Mouse (Mus musculus) heart, embryonic 14.5 days (tissue): Measurements from ENCODE around the gene Nol4l. TPM values are rescaled to one million over a fixed set of nuclear protein-coding genes. Genes with fewer than 3 reads are reported as not detected.
A peak's percentile ranks its signal among the peaks of the same experiment; 100 is the strongest.

Experiments used
- ATAC-seq: fragments of 200-750 bp; cut with Nextera tagmentation; 2 replicates; pipeline ENCODE4 v1.8.0; 2017; ENCODE audit warnings: low read depth, moderate TSS enrichment; ENCODE audit not compliant: insufficient number of reproducible peaks, insufficient read depth, low FRiP score
- H3K27ac ChIP-seq, 2 experiments: fragments of 200-500 bp in 1 of 2; fragments of 300-500 bp in 1 of 2; sonication (generic) in 1 of 2; replicated peaks in 1 of 2; 2 replicates each; pipeline ENCODE4 v1.5.1; 2012 to 2014; ENCODE audit warnings: low read depth in 2 of 2, low read length in 2 of 2, control low read depth in 1 of 2, mild to moderate bottlenecking in 1 of 2, mixed read lengths in 1 of 2; ENCODE audit not compliant: control insufficient read depth in 1 of 2, insufficient read depth in 1 of 2
- H3K27me3 ChIP-seq: fragments of 300-500 bp; sonication (generic); 2 replicates; pipeline ENCODE4 v1.6.1; 2014; ENCODE audit warnings: mild to moderate bottlenecking, low read length, control low read depth; ENCODE audit not compliant: control insufficient read depth, insufficient read depth
- H3K36me3 ChIP-seq: fragments of 300-500 bp; sonication (generic); 2 replicates; pipeline ENCODE4 v1.6.1; 2014; ENCODE audit warnings: mild to moderate bottlenecking, control low read depth, low read length, mixed read lengths; ENCODE audit not compliant: control insufficient read depth, insufficient read depth
- H3K4me1 ChIP-seq, 2 experiments: fragments of 200-500 bp in 1 of 2; fragments of 300-500 bp in 1 of 2; sonication (generic) in 1 of 2; 2 replicates each; pipeline ENCODE4 v1.6.1; 2012 to 2014; ENCODE audit warnings: low read length in 2 of 2, control low read depth in 1 of 2, mixed read lengths in 1 of 2; ENCODE audit not compliant: control insufficient read depth in 2 of 2, insufficient read depth in 2 of 2
- H3K4me2 ChIP-seq: fragments of 300-500 bp; sonication (generic); 2 replicates; pipeline ENCODE4 v1.6.1; 2014; ENCODE audit warnings: mild to moderate bottlenecking, low read length
- H3K4me3 ChIP-seq, 2 experiments: fragments of 200-500 bp in 1 of 2; fragments of 300-500 bp in 1 of 2; sonication (generic) in 1 of 2; 2 replicates each; pipeline ENCODE4 v1.5.1; 2012 to 2014; ENCODE audit warnings: low read length in 2 of 2, mild to moderate bottlenecking in 2 of 2, control low read depth in 1 of 2, low read depth in 1 of 2, moderate library complexity in 1 of 2; ENCODE audit not compliant: control insufficient read depth in 1 of 2, insufficient read depth in 1 of 2
- H3K9ac ChIP-seq: fragments of 300-500 bp; sonication (generic); 2 replicates; pipeline ENCODE4 v1.6.1; 2014; ENCODE audit warnings: mild to moderate bottlenecking, low read length
- H3K9me3 ChIP-seq: fragments of 300-500 bp; sonication (generic); 2 replicates; pipeline ENCODE4 v1.6.1; 2016; ENCODE audit warnings: low read length, control low read depth; ENCODE audit not compliant: control insufficient read depth
- WGBS: fragments of 180-500 bp; shearing (Covaris S2); extraction: QIAGEN DNeasy Blood & Tissue Kit; methylation state at CpG from one replicate; pipeline ENCODE4 v1.1.7; 2014; 5-methylcytosine and 5-hydroxymethylcytosine counted together
- polyA plus RNA-seq: library from polyadenylated mRNA; unstranded; fragments of >200 nt; fragmentation: Nextera tagmentation; extraction: Ambion mirVana; gene quantifications from 2 replicates; pipeline ENCODE4 v1.2.1, GENCODE M21; 2014

The Nol4l gene
- polyA plus RNA-seq, 1 experiment from 2014 or later = 12.6 TPM

DNA sequence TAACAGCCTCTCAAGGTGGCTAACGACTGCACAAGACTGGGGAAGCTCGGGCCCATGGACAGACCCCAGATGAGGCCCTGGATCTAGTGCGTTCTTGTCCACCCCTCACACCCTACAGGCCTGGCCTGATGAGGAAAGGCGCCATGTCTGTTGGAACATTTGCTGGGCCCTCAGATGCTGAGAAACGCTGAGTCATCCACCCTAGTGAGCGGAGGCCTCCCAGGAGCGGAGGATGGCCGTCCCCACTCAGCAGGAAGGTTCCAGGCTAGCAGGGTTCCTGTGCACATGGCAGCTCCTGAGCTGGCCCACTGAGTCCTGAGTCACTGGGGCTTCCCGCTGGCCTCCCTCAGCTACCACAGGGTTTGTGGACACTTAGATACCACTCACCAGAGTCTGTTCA lies 9.7 kb downstream of the Nol4l start:
- no peaks in the 10 kb centered on the region for H3K36me3 ChIP-seq
- ATAC-seq = no peak
- no peak overlapping the region for H3K4me2 ChIP-seq
- WGBS = 78% methylated on average over 9 of the region's 9 CpGs
- peaks cover 28 to 40% of the 10 kb centered on the region in 2 experiments for H3K4me1 ChIP-seq
- no peaks in the 10 kb centered on the region for H3K27me3 ChIP-seq
- no peak overlapping the region for H3K4me3 ChIP-seq
- H3K9me3 ChIP-seq = no peaks in the 10 kb centered on the region
- no peak overlapping the region for H3K9ac ChIP-seq
- no peak overlapping the region for H3K27ac ChIP-seq

DNA sequence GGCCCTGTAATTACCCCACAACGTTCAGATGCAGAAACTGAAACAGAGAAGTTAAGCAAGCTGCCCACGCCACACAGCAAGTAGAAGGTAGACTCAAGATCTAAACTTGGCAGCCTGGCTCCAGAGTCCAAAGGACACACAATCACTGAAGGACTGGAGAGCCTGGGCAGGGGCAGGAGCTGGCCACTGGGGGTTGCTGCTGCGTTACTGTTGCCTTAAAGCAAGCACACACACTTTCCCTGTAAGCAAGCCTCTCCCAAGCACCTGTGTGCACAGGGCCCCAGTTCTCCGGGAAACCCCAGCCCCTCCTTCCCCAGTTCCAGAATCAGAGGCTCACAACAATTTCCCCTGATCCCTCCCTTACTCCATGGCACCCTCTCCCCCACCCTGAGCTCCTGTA lies 12.8 kb downstream of the Nol4l start:
- 40% methylated on average over 4 of the region's 4 CpGs for WGBS
- ATAC-seq = 0 out of 2 replicates have a peak, but pooled peaks have one; percentile 6
- H3K9ac ChIP-seq = no peak overlapping the region; the same call in 1 of the 2 replicates
- H3K4me2 ChIP-seq = no peak overlapping the region
- no peaks in the 10 kb centered on the region for H3K9me3 ChIP-seq
- no peaks in the 10 kb centered on the region for H3K27me3 ChIP-seq
- H3K36me3 ChIP-seq = no peaks in the 10 kb centered on the region
- no peak overlapping the region for H3K27ac ChIP-seq
- H3K4me3 ChIP-seq = no peak overlapping the region
- H3K4me1 ChIP-seq = peaks cover 23 to 36% of the 10 kb centered on the region in 2 experiments

GRCm38 (mm10) chr2:153515582-153515981 lies 14.2 kb downstream of the Nol4l start:
- ATAC-seq = no peak
- Histone ChIP-seq H3K27me3 (no peaks in the 10 kb centered on the region), H3K9ac (no peak overlapping the region), H3K4me1 (peaks cover 20 to 28% of the 10 kb centered on the region in 2 experiments), H3K4me2 (no peak overlapping the region), H3K4me3 (no peak overlapping the region), H3K9me3 (no peaks in the 10 kb centered on the region), H3K27ac (no peak overlapping the region), H3K36me3 (no peaks in the 10 kb centered on the region)
- 87% methylated on average over 6 of the region's 6 CpGs for WGBS

GRCm38 (mm10) chr2:153514497-153515380 lies 15.0 kb downstream of the Nol4l start:
- no peaks in the 10 kb centered on the region for H3K9me3 ChIP-seq
- no peaks in the 10 kb centered on the region for H3K36me3 ChIP-seq
- WGBS = 73% methylated on average over 14 of the region's 14 CpGs
- H3K4me1 ChIP-seq = peaks cover 21 to 29% of the 10 kb centered on the region in 2 experiments
- ATAC-seq = no peak
- no peak overlapping the region for H3K4me3 ChIP-seq
- H3K27me3 ChIP-seq = no peaks in the 10 kb centered on the region
- H3K4me2 ChIP-seq = no peak overlapping the region
- no peak overlapping the region for H3K27ac ChIP-seq
- H3K9ac ChIP-seq = no peak overlapping the region

GRCm38 (mm10) chr2:153513983-153514382 lies 15.8 kb downstream of the Nol4l start:
- H3K9me3 ChIP-seq = no peaks in the 10 kb centered on the region
- H3K27me3 ChIP-seq = no peaks in the 10 kb centered on the region
- H3K4me2 ChIP-seq = no peak overlapping the region
- H3K4me1 ChIP-seq = peaks cover 27 to 36% of the 10 kb centered on the region in 2 experiments
- no peaks in the 10 kb centered on the region for H3K36me3 ChIP-seq
- ATAC-seq = no peak
- 91% methylated on average over 3 of the region's 3 CpGs for WGBS
- H3K27ac ChIP-seq = no peak overlapping the region
- no peak overlapping the region for H3K4me3 ChIP-seq
- no peak overlapping the region for H3K9ac ChIP-seq

- no peak overlapping the region for H3K4me3 ChIP-seq
- peaks cover 28 to 42% of the 10 kb centered on the region in 2 experiments for H3K4me1 ChIP-seq
- no peaks in the 10 kb centered on the region for H3K9me3 ChIP-seq
- H3K27me3 ChIP-seq = no peaks in the 10 kb centered on the region
- H3K4me2 ChIP-seq = no peak overlapping the region
- no peak overlapping the region for H3K27ac ChIP-seq
- H3K36me3 ChIP-seq = no peaks in the 10 kb centered on the region
- WGBS = 76% methylated on average over 14 of the region's 14 CpGs
- H3K9ac ChIP-seq = no peak overlapping the region
- no peak for ATAC-seq
Observed at GRCm38 (mm10) chr2:153512416-153513323, 17.1 kb downstream of the Nol4l start.

DNA sequence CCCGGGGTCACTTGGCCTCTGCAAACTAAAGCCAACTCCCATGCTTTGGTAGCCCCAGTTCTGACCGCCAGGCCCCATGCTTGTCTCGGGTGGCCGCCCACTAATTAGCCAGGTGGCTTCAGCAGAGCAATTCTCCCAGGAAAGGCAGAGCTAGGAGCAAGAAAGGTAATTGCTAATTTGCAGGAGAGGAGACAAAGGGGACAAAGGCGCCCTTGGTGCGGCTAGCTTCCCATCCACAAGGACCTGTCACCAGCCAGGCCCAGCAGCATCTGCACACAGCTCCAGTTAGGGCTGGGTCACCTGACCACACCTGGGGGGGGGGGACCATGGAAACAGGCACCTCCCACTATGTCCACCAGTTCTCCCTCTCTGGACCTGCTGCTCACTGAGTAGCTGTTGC lies 18.2 kb downstream of the Nol4l start:
- no peaks in the 10 kb centered on the region for H3K9me3 ChIP-seq
- H3K4me2 ChIP-seq = no peak overlapping the region
- no peak overlapping the region for H3K4me3 ChIP-seq
- no peak overlapping the region for H3K27ac ChIP-seq
- 79% methylated on average over 6 of the region's 6 CpGs for WGBS
- ATAC-seq = no peak
- H3K4me1 ChIP-seq = peaks cover 18 to 37% of the 10 kb centered on the region in 2 experiments; a peak in 3 of 4 replicates
- no peaks in the 10 kb centered on the region for H3K27me3 ChIP-seq
- H3K36me3 ChIP-seq = no peaks in the 10 kb centered on the region
- no peak overlapping the region for H3K9ac ChIP-seq
